Mouse (Mus musculus) CH12.LX (cell line): Measurements from ENCODE around the gene Tgfbr3. TPM values are rescaled to one million over a fixed set of nuclear protein-coding genes. Genes with fewer than 3 reads are reported as not detected.

Source experiments
- DNase-seq: peaks from one replicate; pipeline ENCODE4 v3.0.0-alpha.2; 2013; ENCODE audit errors: extremely low read depth
- H3K27ac ChIP-seq: 2 replicates; pipeline ENCODE4 v1.5.1; 2012; ENCODE audit warnings: low read depth, mild to moderate bottlenecking, control low read depth, moderate library complexity; ENCODE audit not compliant: insufficient read depth
- H3K27me3 ChIP-seq: replicated peaks from 2 replicates; pipeline ENCODE3; 2012; ENCODE audit warnings: inconsistent platforms
- H3K36me3 ChIP-seq, 2 experiments: replicated peaks in 1 of 2; 2 replicates each; pipeline versions ENCODE3 to v1.6.1; 2012; ENCODE audit warnings: inconsistent platforms in 1 of 2, low read length in 1 of 2, mild to moderate bottlenecking in 1 of 2, mixed read lengths in 1 of 2, moderate library complexity in 1 of 2; ENCODE audit not compliant: control insufficient read depth in 1 of 2, insufficient read depth in 1 of 2
- H3K4me1 ChIP-seq, 2 experiments: 2 replicates each; pipeline ENCODE4 v1.6.1; 2012; ENCODE audit warnings: inconsistent platforms in 1 of 2, moderate library complexity in 1 of 2; ENCODE audit not compliant: insufficient read depth in 2 of 2, control insufficient read depth in 1 of 2
- H3K4me2 ChIP-seq: 2 replicates; pipeline ENCODE4 v1.6.1; 2012; ENCODE audit warnings: low read depth, mild to moderate bottlenecking, control low read depth; ENCODE audit not compliant: poor library complexity, insufficient read depth, severe bottlenecking
- H3K4me3 ChIP-seq, 3 experiments: fragments of 150-350 bp in 1 of 3; sonication (generic) in 1 of 3; replicated peaks in 1 of 3; 2 replicates each; pipeline versions ENCODE3 to v1.5.1; 2011 to 2012; ENCODE audit warnings: low read depth in 2 of 3, low read length in 2 of 3, mild to moderate bottlenecking in 2 of 3, moderate library complexity in 2 of 3, control low read depth in 1 of 3, improper control_type of control experiment in 1 of 3, inconsistent platforms in 1 of 3, mixed read lengths in 1 of 3; ENCODE audit not compliant: poor library complexity in 1 of 3
- H3K79me2 ChIP-seq: replicated peaks from 2 replicates; pipeline ENCODE4 v1.6.1; 2012; ENCODE audit warnings: mild to moderate bottlenecking, moderate library complexity; ENCODE audit not compliant: control insufficient read depth, poor library complexity, insufficient read depth, severe bottlenecking; ENCODE audit errors: extremely low read depth
- H3K9ac ChIP-seq: 2 replicates; pipeline ENCODE4 v1.6.1; 2012; ENCODE audit warnings: low read depth, mild to moderate bottlenecking, control low read depth, moderate library complexity; ENCODE audit not compliant: insufficient read depth
- H3K9me3 ChIP-seq: replicated peaks from 2 replicates; pipeline ENCODE3; 2012; ENCODE audit warnings: low read length, inconsistent platforms, mixed read lengths
- CHD1 ChIP-seq: IDR thresholded peaks from 2 replicates; pipeline ENCODE4 v1.6.1; 2012; ENCODE audit warnings: low read depth, low read length, improper control_type of control experiment, inconsistent platforms
- E2F4 ChIP-seq: IDR thresholded peaks from 2 replicates; pipeline ENCODE4 v1.6.1; 2011; ENCODE audit warnings: low read depth, low read length, improper control_type of control experiment; ENCODE audit not compliant: insufficient replicate concordance
- EP300 ChIP-seq: IDR thresholded peaks from 2 replicates; pipeline ENCODE4 v1.6.1; 2011; ENCODE audit warnings: low read length, improper control_type of control experiment
- GABPA ChIP-seq: IDR thresholded peaks from 2 replicates; pipeline ENCODE4 v1.6.1; 2012; ENCODE audit warnings: low read depth, low read length, improper control_type of control experiment, inconsistent platforms; ENCODE audit not compliant: insufficient replicate concordance
- HCFC1 ChIP-seq: IDR thresholded peaks from 2 replicates; pipeline ENCODE4 v1.6.1; 2012; ENCODE audit warnings: low read depth, mild to moderate bottlenecking, inconsistent platforms, low read length, improper control_type of control experiment
- IRF4 ChIP-seq: IDR thresholded peaks from 2 replicates; pipeline ENCODE4 v1.6.1; 2014; ENCODE audit warnings: low read depth, mild to moderate bottlenecking, inconsistent platforms, low read length, improper control_type of control experiment
- MAFK ChIP-seq: IDR thresholded peaks from 2 replicates; pipeline ENCODE4 v1.6.1; 2011; ENCODE audit warnings: low read length, improper control_type of control experiment; ENCODE audit not compliant: insufficient replicate concordance
- MAZ ChIP-seq: IDR thresholded peaks from 2 replicates; pipeline ENCODE4 v1.6.1; 2012; ENCODE audit warnings: low read depth, mild to moderate bottlenecking, inconsistent platforms, low read length, improper control_type of control experiment, moderate library complexity
- POLR2AphosphoS2 ChIP-seq: IDR thresholded peaks from 2 replicates; pipeline ENCODE4 v1.6.1; 2011; ENCODE audit warnings: low read depth, low read length, improper control_type of control experiment
- SMC3 ChIP-seq: IDR thresholded peaks from 2 replicates; pipeline ENCODE4 v1.6.1; 2011; ENCODE audit warnings: low read depth, low read length, improper control_type of control experiment
- TBP ChIP-seq: conservative IDR thresholded peaks from 2 replicates; pipeline ENCODE4 v1.6.1; 2011; ENCODE audit warnings: low read depth, low read length, improper control_type of control experiment
- TCF12 ChIP-seq: IDR thresholded peaks from 2 replicates; pipeline ENCODE4 v1.6.1; 2014; ENCODE audit warnings: low read depth, mild to moderate bottlenecking, inconsistent platforms, low read length, improper control_type of control experiment
- USF1 ChIP-seq: IDR thresholded peaks from 2 replicates; pipeline ENCODE4 v1.6.1; 2014; ENCODE audit warnings: low read depth, mild to moderate bottlenecking, inconsistent platforms, low read length, improper control_type of control experiment
- USF2 ChIP-seq: conservative IDR thresholded peaks from 2 replicates; pipeline ENCODE4 v1.6.1; 2011; ENCODE audit warnings: low read depth, low read length, improper control_type of control experiment
- ZNF384 ChIP-seq: IDR thresholded peaks from 2 replicates; pipeline ENCODE4 v1.6.1; 2012; ENCODE audit warnings: low read depth, low read length, improper control_type of control experiment, inconsistent platforms
- dilution Hi-C: fragments of 300-500 bp; cut with MboI; formaldehyde crosslinking; loops from 2 replicates; pipeline ENCODE4 v1.14.3; 2020; ENCODE audit warnings: low sequenced_read_pairs; ENCODE audit not compliant: extremely low pct_unique_long_range_greater_than_20kb, extremely low pct_ligation_motif_present
- in situ Hi-C: fragments of 300-500 bp; cut with MboI; formaldehyde crosslinking; loops from 3 replicates; pipeline ENCODE4 v1.14.3; 2019; ENCODE audit warnings: low sequenced_read_pairs, low pct_ligation_motif_present, low pct_unique_long_range_greater_than_20kb, mixed read lengths
- polyA plus RNA-seq: library from polyadenylated mRNA; unstranded; fragments of >175 nt; gene quantifications from 2 replicates; pipeline ENCODE4 v1.2.1, GENCODE M21; 2012; ENCODE audit warnings: low read depth; ENCODE audit not compliant: insufficient read length
- total RNA-seq, 2 experiments: library from RNA; depleted of rRNA; stranded (reverse); fragments of 300-350 nt in 1 of 2; fragments of >200 nt in 1 of 2; gene quantifications; 2 replicates each; pipeline ENCODE4 v1.2.3; 2012 to 2014

Gene Tgfbr3
- total and polyA plus RNA-seq, 3 experiments = 0.13 to 0.46 (median 0.30) TPM

GRCm38 (mm10) chr5:107294041-107294440 is 4.6 kb upstream of the Tgfbr3 start:
- H3K4me2 ChIP-seq = no peak overlapping the region
- H3K79me2 ChIP-seq = no peaks in the 10 kb centered on the region
- H3K4me3 ChIP-seq = no peak overlapping the region
- dilution Hi-C loops (no loop called here), in situ Hi-C loops (no loop called here)
- H3K4me1 ChIP-seq = no peaks in the 10 kb centered on the region; a peak in 1 of 4 replicates
- no peak overlapping the region for H3K9ac ChIP-seq
- no peak overlapping the region for H3K27ac ChIP-seq
- H3K36me3 ChIP-seq = no peaks in the 10 kb centered on the region
- H3K9me3 ChIP-seq = peaks cover 1% of the 10 kb centered on the region
- H3K27me3 ChIP-seq = no peaks in the 10 kb centered on the region
- DNase-seq = no peak
- TF ChIP-seq ZNF384 (no peak), TCF12 (no peak), IRF4 (no peak)
- TF ChIP-seq, all 38 proteins: peak for 0

GRCm38 (mm10) chr5:107289986-107290385 is 557 bp upstream of the Tgfbr3 start:
- Histone ChIP-seq H3K36me3 (no peaks in the 10 kb centered on the region), H3K27me3 (no peaks in the 10 kb centered on the region), H3K9ac (no peak overlapping the region), H3K79me2 (no peaks in the 10 kb centered on the region), H3K4me1 (peaks cover 0 to 3% of the 10 kb centered on the region in 2 experiments; a peak in 1 of 4 replicates), H3K4me2 (no peak overlapping the region), H3K27ac (no peak overlapping the region), H3K4me3 (no peak overlapping the region), H3K9me3 (peaks cover 8% of the 10 kb centered on the region)
- TF ChIP-seq SMC3 (no peak), MAFK (no peak), HCFC1 (no peak), CHD1 (no peak), E2F4 (no peak), POLR2AphosphoS2 (no peak), USF2 (no peak), GABPA (no peak), EP300 (no peak), MAZ (no peak), USF1 (no peak), TBP (no peak), ZNF384 (no peak)
- dilution Hi-C loops (no loop called here), in situ Hi-C loops (loop anchor here (10.0 kb wide), 1 partner anchor 295 kb away; no protein-coding TSS in a partner anchor)
- DNase-seq = no peak
